Mouse (Mus musculus) hindbrain, embryonic 16.5 days (tissue): ENCODE results near the gene Mrpl18. TPM values are rescaled to one million over a fixed set of nuclear protein-coding genes. Genes with fewer than 3 reads are reported as not detected.
"Not testable (repeated sequence)": the region's sequence is repeated elsewhere in the genome, so short reads cannot be mapped to it uniquely, and the experiment has no call there.

Experiments
- ATAC-seq: fragments of 200-750 bp; cut with Nextera tagmentation; 2 replicates; pipeline ENCODE4 v1.8.0; 2017; ENCODE audit warnings: moderate TSS enrichment, moderate library complexity
- H3K27ac ChIP-seq: fragments of 300-500 bp; sonication (generic); 2 replicates; pipeline ENCODE4 v1.5.1; 2014; ENCODE audit warnings: low read depth, mild to moderate bottlenecking, control low read depth, low read length, moderate library complexity
- H3K27me3 ChIP-seq: fragments of 300-500 bp; sonication (generic); replicated peaks from 2 replicates; pipeline ENCODE4 v1.6.1; 2014; ENCODE audit warnings: low read length; ENCODE audit not compliant: control insufficient read depth, insufficient read depth
- H3K36me3 ChIP-seq: fragments of 300-500 bp; sonication (generic); 2 replicates; pipeline ENCODE4 v1.6.1; 2014; ENCODE audit warnings: mild to moderate bottlenecking, low read length, moderate library complexity, mixed read lengths; ENCODE audit not compliant: control insufficient read depth, insufficient read depth
- H3K4me1 ChIP-seq: fragments of 300-500 bp; sonication (generic); 2 replicates; pipeline ENCODE4 v1.6.1; 2014; ENCODE audit warnings: low read depth, low read length; ENCODE audit not compliant: control insufficient read depth, insufficient read depth
- H3K4me2 ChIP-seq: fragments of 300-500 bp; sonication (generic); 2 replicates; pipeline ENCODE4 v1.6.1; 2014; ENCODE audit warnings: mild to moderate bottlenecking, low read length, control low read depth, moderate library complexity
- H3K4me3 ChIP-seq: fragments of 300-500 bp; sonication (generic); 2 replicates; pipeline ENCODE4 v1.5.1; 2014; ENCODE audit warnings: mild to moderate bottlenecking, low read length, control low read depth, moderate library complexity
- H3K9ac ChIP-seq: fragments of 300-500 bp; sonication (generic); 2 replicates; pipeline ENCODE4 v1.6.1; 2014; ENCODE audit warnings: low read depth, mild to moderate bottlenecking, control low read depth, low read length, moderate library complexity
- H3K9me3 ChIP-seq: fragments of 300-500 bp; sonication (generic); 2 replicates; pipeline ENCODE4 v1.6.1; 2014; ENCODE audit warnings: mild to moderate bottlenecking, low read length, moderate library complexity; ENCODE audit not compliant: control insufficient read depth
- WGBS: fragments of 180-500 bp; shearing (Covaris S2); extraction: QIAGEN DNeasy Blood & Tissue Kit; methylation state at CpG from one replicate; pipeline ENCODE4 v1.1.7; 2014; 5-methylcytosine and 5-hydroxymethylcytosine counted together
- polyA plus RNA-seq: library from polyadenylated mRNA; unstranded; fragments of >200 nt; fragmentation: Nextera tagmentation; extraction: Ambion mirVana; gene quantifications from 2 replicates; pipeline ENCODE4 v1.2.1, GENCODE M21; 2015

Mrpl18 gene
- 118 and 123 TPM in 2 replicates for polyA plus RNA-seq

GRCm38 (mm10) chr17:12915881-12916583 is at the start of gene Mrpl18:
Gene Mrpl18, minus strand, starts transcription at chr17:12916345.
- ATAC-seq: peak; percentile 99
- Histone ChIP-seq H3K27ac (peak within 1 kb of the TSS; percentile 85), H3K27me3 (no peaks in the 10 kb centered on the region), H3K36me3 (peaks cover 35% of the 10 kb centered on the region), H3K9ac (peak within 1 kb of the TSS; percentile 92), H3K4me2 (peak within 1 kb of the TSS; percentile 91), H3K9me3 (no peaks in the 10 kb centered on the region), H3K4me3 (peak within 1 kb of the TSS; percentile 84), H3K4me1 (peaks cover 12% of the 10 kb centered on the region)
- under 1% methylated on average over 51 of the region's 56 CpGs for WGBS

- no peaks in the 10 kb centered on the region for H3K9me3 ChIP-seq
- H3K27me3 ChIP-seq: no peaks in the 10 kb centered on the region
- no peak overlapping the region for H3K27ac ChIP-seq
- no peak overlapping the region for H3K9ac ChIP-seq
- peaks cover 10% of the 10 kb centered on the region for H3K4me1 ChIP-seq
- no peak for ATAC-seq
- no peak overlapping the region for H3K4me3 ChIP-seq
- WGBS: 78% methylated on average over 3 of the region's 3 CpGs
- H3K36me3 ChIP-seq: peaks cover 6% of the 10 kb centered on the region; the same call in 1 of the 2 replicates
- H3K4me2 ChIP-seq: no peak overlapping the region
Measured at GRCm38 (mm10) chr17:12963476-12963875, 47.3 kb upstream of the Mrpl18 start.

- no peaks in the 10 kb centered on the region for H3K27me3 ChIP-seq
- H3K36me3 ChIP-seq: no peaks in the 10 kb centered on the region
- ATAC-seq: peak; percentile 99
- H3K27ac ChIP-seq: peak within 1 kb of the TSS; percentile 95
- under 1% methylated on average over 41 of the region's 42 CpGs for WGBS
- no peaks in the 10 kb centered on the region for H3K9me3 ChIP-seq
- H3K4me1 ChIP-seq: peaks cover 10% of the 10 kb centered on the region
- H3K9ac ChIP-seq: peak within 1 kb of the TSS; percentile 78
- H3K4me3 ChIP-seq: peak within 1 kb of the TSS; percentile 77
- peak within 1 kb of the TSS; percentile 80 for H3K4me2 ChIP-seq
Measured at GRCm38 (mm10) chr17:12960331-12960873, 44.3 kb upstream of the Mrpl18 start, which contains the start of gene Acat2. Gene Acat2, minus strand, starts transcription at chr17:12960747.

GRCm38 (mm10) chr17:12959377-12959776 is 43.2 kb upstream of the Mrpl18 start:
- H3K27me3 ChIP-seq, H3K9me3 ChIP-seq, ATAC-seq, H3K9ac ChIP-seq, H3K27ac ChIP-seq, H3K36me3 ChIP-seq: not testable (repeated sequence)
- WGBS: 17% methylated on average over 1 of the region's 2 CpGs
- H3K4me2 ChIP-seq: peak overlapping the region; percentile 55
- H3K4me1 ChIP-seq: peaks cover 10% of the 10 kb centered on the region
- peak overlapping the region; percentile 18 for H3K4me3 ChIP-seq

GRCm38 (mm10) chr17:12956664-12957063 is 40.5 kb upstream of the Mrpl18 start:
- Histone ChIP-seq H3K4me3 (no peak overlapping the region), H3K4me2 (no peak overlapping the region), H3K27me3 (no peaks in the 10 kb centered on the region), H3K9ac (no peak overlapping the region), H3K27ac (no peak overlapping the region), H3K36me3 (peaks cover 10% of the 10 kb centered on the region), H3K9me3 (no peaks in the 10 kb centered on the region), H3K4me1 (peaks cover 10% of the 10 kb centered on the region)
- WGBS: 89% methylated on average over 8 of the region's 8 CpGs
- ATAC-seq: no peak

- Histone ChIP-seq H3K4me1 (no peaks in the 10 kb centered on the region), H3K9ac (no peak overlapping the region), H3K4me3 (no peak overlapping the region), H3K4me2 (no peak overlapping the region), H3K9me3 (no peaks in the 10 kb centered on the region), H3K27me3 (no peaks in the 10 kb centered on the region), H3K36me3 (peaks cover 38% of the 10 kb centered on the region), H3K27ac (no peak overlapping the region)
- WGBS: 89% methylated on average over 5 of the region's 5 CpGs
- ATAC-seq: no peak
Measured at GRCm38 (mm10) chr17:12949669-12950068, 33.5 kb upstream of the Mrpl18 start.

GRCm38 (mm10) chr17:12942459-12943162 is 26.5 kb upstream of the Mrpl18 start:
- H3K4me2 ChIP-seq: no peak overlapping the region
- ATAC-seq: no peak
- H3K4me3 ChIP-seq: no peak overlapping the region
- 97% methylated on average over 6 of the region's 6 CpGs for WGBS
- H3K4me1 ChIP-seq: no peaks in the 10 kb centered on the region
- peaks cover 23% of the 10 kb centered on the region for H3K36me3 ChIP-seq
- no peak overlapping the region for H3K27ac ChIP-seq
- no peaks in the 10 kb centered on the region for H3K27me3 ChIP-seq
- no peak overlapping the region for H3K9ac ChIP-seq
- H3K9me3 ChIP-seq: no peaks in the 10 kb centered on the region

- H3K4me1 ChIP-seq: no peaks in the 10 kb centered on the region
- H3K9me3 ChIP-seq: no peaks in the 10 kb centered on the region
- no peak overlapping the region for H3K4me2 ChIP-seq
- 73% methylated on average over 8 of the region's 8 CpGs for WGBS
- no peak overlapping the region for H3K27ac ChIP-seq
- H3K4me3 ChIP-seq: no peak overlapping the region
- H3K27me3 ChIP-seq: no peaks in the 10 kb centered on the region
- no peak for ATAC-seq
- peaks cover 23% of the 10 kb centered on the region for H3K36me3 ChIP-seq
- H3K9ac ChIP-seq: no peak overlapping the region
Measured at GRCm38 (mm10) chr17:12941543-12942260, 25.6 kb upstream of the Mrpl18 start.
